Mouse (Mus musculus): ENCODE measurements around the gene Apba1.

- TF ChIP-seq CTCF (IDR thresholded peaks at IDR 0.05; ENCODE audit: insufficient read depth, low read length) = no peak
- TF ChIP-seq POLR2A (IDR thresholded peaks at IDR 0.05; ENCODE audit: borderline replicate concordance, extremely low read depth, low read depth, low read length) = no peak
Measured at GRCm38 (mm10) chr19:23957563-23957962, 198.9 kb downstream of the Apba1 start.
